Mouse (Mus musculus) stomach, postnatal 0 days (tissue): ENCODE results near the gene Tef.

Experiments used
- CTCF ChIP-seq: IDR thresholded peaks from 2 replicates; pipeline ENCODE4 v1.5.1; 2016; ENCODE audit warnings: antibody characterized with exemption, low read depth, mild to moderate bottlenecking, moderate library complexity
- EP300 ChIP-seq: optimal IDR thresholded peaks from 2 replicates; pipeline ENCODE3; 2016; ENCODE audit warnings: antibody characterized with exemption

GRCm38 (mm10) chr15:81864238-81864637 lies 62.0 kb downstream of the Tef start:
- no peak for TF ChIP-seq CTCF
- no peak for TF ChIP-seq EP300
